Mouse (Mus musculus) G1E (cell line): Measurements from ENCODE around the gene Ubr1. TPM values are rescaled to one million over a fixed set of nuclear protein-coding genes. Genes with fewer than 3 reads are reported as not detected.

Source experiments
- ATAC-seq: 2 replicates; pipeline ENCODE4 v1.8.0; 2016; ENCODE audit warnings: mild to moderate bottlenecking; ENCODE audit not compliant: insufficient number of reproducible peaks, poor library complexity, low FRiP score, severe bottlenecking; ENCODE audit errors: extremely low read depth
- DNase-seq: peaks from one replicate; pipeline ENCODE4 v3.0.0; 2012; ENCODE audit warnings: low spot score
- H3K27me3 ChIP-seq: 2 replicates; pipeline ENCODE4 v1.6.1; 2012; ENCODE audit warnings: mild to moderate bottlenecking, low read length, inconsistent platforms; ENCODE audit not compliant: insufficient read depth
- H3K36me3 ChIP-seq: replicated peaks from 2 replicates; pipeline ENCODE3; 2012; ENCODE audit warnings: mild to moderate bottlenecking, inconsistent platforms
- H3K4me1 ChIP-seq: 2 replicates; pipeline ENCODE4 v1.6.1; 2012; ENCODE audit warnings: low read depth, low read length, inconsistent platforms, mixed read lengths; ENCODE audit not compliant: insufficient read depth
- H3K4me3 ChIP-seq: 2 replicates; pipeline ENCODE4 v1.5.1; 2012; ENCODE audit warnings: low read depth, mild to moderate bottlenecking, inconsistent platforms, low read length, moderate library complexity, mixed read lengths
- H3K9me3 ChIP-seq: replicated peaks from 2 replicates; pipeline ENCODE4 v1.6.1; 2012; ENCODE audit warnings: inconsistent platforms
- CTCF ChIP-seq: IDR thresholded peaks from 2 replicates; pipeline ENCODE4 v1.5.1; 2012; ENCODE audit warnings: low read depth, low read length, inconsistent platforms, mixed read lengths
- GATA1 ChIP-seq: IDR thresholded peaks from 2 replicates; pipeline ENCODE4 v1.6.1; 2012; ENCODE audit warnings: borderline replicate concordance, low read length, inconsistent platforms, mixed read lengths
- GATA2 ChIP-seq: IDR thresholded peaks from 2 replicates; pipeline ENCODE4 v1.6.1; 2012; ENCODE audit warnings: low read depth, low read length, inconsistent platforms, borderline replicate concordance
- POLR2AphosphoS5 ChIP-seq: IDR thresholded peaks from 2 replicates; pipeline ENCODE4 v1.6.1; 2012; ENCODE audit warnings: low read depth, low read length, inconsistent platforms; ENCODE audit not compliant: insufficient replicate concordance
- TAL1 ChIP-seq: conservative IDR thresholded peaks from 2 replicates; pipeline ENCODE4 v1.6.1; 2012; ENCODE audit warnings: low read depth, low read length, inconsistent platforms, mixed read lengths
- polyA plus RNA-seq: library from polyadenylated mRNA; stranded (reverse); fragments of >175 nt; gene quantifications from 2 replicates; pipeline ENCODE4 v1.2.3, GENCODE M21; 2012
- total RNA-seq, 2 experiments: library from RNA; stranded (forward) in 1 of 2; stranded (reverse) in 1 of 2; fragments of 200-1000 nt in 1 of 2; fragments of >200 nt in 1 of 2; fragmentation: Nextera tagmentation in 1 of 2; gene quantifications; 2 replicates each; pipeline ENCODE4 v1.2.3; 2014 to 2017

The Ubr1 gene
- total and polyA plus RNA-seq, 3 experiments = 26.5 to 49.4 (median 33.2) TPM

DNA sequence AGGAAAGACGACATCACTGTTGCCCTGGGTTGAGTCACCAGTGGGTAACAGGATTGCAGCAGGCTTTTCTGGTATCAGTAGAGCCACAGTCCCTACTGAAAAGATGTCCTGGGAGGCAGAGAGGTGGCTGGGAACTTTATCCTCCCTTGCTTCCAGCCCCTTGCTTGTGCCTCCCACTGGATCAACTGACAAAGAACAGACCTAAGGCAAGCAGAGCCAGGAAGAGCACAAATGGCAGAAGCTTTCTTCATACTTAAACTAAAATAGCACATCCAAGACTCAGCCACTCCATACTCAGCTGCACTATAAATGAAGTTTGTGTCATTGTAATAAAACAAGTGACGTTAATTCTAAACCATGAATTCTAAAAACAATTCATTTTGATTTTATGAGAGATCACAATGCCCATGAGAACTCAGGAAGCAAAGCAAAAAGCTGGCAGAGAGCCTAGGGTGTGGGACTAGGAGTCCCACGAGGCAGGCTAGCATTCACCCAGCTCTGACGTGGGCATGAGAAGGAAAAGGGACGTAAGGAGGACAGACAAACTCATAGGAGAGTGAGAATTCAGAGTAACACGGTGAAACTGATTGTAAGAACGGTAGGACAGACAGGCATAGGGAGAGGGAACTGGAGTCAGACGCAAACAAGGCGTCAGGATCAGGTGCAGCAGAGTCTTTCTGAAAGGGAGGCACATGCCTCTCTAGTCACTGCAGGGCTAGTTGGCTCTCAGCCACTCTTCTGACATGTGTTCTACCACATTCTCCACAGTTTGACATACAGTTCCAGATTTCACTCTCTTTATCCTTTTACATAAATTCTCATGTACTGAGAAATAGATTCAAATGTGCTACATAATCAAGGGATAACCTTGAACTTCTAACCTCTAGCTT lies 98.8 kb downstream of the Ubr1 start:
- Histone ChIP-seq H3K9me3 (no peaks in the 10 kb centered on the region), H3K36me3 (peaks cover 75% of the 10 kb centered on the region), H3K4me3 (no peak overlapping the region), H3K4me1 (no peaks in the 10 kb centered on the region), H3K27me3 (no peaks in the 10 kb centered on the region)
- DNase-seq = no peak
- ATAC-seq = no peak
- TF ChIP-seq CTCF (no peak), GATA1 (no peak), POLR2AphosphoS5 (no peak), TAL1 (no peak), GATA2 (no peak)

DNA sequence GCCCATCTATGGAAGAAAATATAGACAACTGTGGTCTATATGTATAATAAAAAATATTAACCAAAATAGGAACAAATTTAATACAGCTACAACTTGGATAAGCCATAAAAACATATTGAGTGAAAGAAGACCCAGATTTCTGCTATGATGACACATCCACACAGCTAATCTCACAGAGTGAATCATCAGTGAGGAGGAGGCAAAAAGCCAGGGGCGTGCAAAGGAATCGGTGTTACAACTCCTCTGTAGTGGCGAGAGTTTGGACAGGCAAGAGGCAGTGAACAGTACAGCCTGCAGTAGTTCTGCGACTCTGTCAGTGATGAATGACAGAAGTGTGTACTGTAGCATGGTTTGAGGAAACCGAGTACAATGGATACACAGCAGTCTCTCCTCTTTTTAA lies 103.2 kb downstream of the Ubr1 start:
- no peak for TF ChIP-seq TAL1
- no peak for TF ChIP-seq GATA1
- no peak for TF ChIP-seq CTCF
- TF ChIP-seq POLR2AphosphoS5 = no peak
- no peak for TF ChIP-seq GATA2
- Histone ChIP-seq H3K36me3 (peaks cover 79% of the 10 kb centered on the region), H3K4me3 (no peak overlapping the region), H3K27me3 (no peaks in the 10 kb centered on the region), H3K9me3 (no peaks in the 10 kb centered on the region), H3K4me1 (no peaks in the 10 kb centered on the region)
- ATAC-seq (no peak), DNase-seq (no peak)

DNA sequence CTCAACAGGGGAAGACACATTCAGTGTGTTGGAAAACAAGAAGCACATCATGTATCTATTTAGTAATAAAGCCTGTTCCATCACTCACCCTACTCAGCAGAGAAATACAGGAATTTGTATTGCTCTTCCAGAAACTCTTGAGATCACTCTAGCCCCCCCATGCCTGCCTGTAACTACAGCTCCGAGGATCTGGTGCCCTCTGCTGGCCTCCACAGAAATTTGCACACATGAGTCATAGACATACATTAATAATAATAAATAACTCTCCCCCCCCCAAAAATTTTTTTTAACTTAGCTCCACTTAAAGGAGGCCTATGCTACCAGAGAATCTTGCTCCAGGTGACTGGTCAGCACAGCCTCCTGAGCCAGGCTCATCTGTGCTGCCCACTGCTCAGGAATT lies 104.0 kb downstream of the Ubr1 start:
- TF ChIP-seq POLR2AphosphoS5 (no peak), CTCF (no peak), GATA2 (no peak), GATA1 (no peak), TAL1 (no peak)
- no peaks in the 10 kb centered on the region for H3K4me1 ChIP-seq
- peaks cover 79% of the 10 kb centered on the region for H3K36me3 ChIP-seq
- H3K4me3 ChIP-seq = no peak overlapping the region
- H3K9me3 ChIP-seq = no peaks in the 10 kb centered on the region
- H3K27me3 ChIP-seq = no peaks in the 10 kb centered on the region
- DNase-seq (no peak), ATAC-seq (no peak)

DNA sequence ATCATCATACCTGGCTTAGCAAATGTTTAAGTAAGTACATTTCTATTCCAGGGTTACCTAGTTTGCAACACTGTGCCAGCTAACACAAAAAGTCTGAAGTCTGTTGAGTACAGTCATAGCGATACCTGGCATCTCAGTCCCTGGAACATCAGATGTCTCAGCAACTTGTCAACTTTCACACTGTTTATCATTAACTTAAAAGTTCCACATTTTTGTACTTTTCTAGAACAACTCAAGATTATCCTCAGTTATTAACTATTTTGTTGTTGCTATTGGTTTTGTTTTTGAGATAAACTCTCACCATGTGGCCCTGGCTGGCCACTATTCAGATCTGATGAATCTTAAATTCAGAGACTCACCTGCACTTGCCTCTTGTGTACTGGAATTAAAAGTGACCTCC lies 107.1 kb downstream of the Ubr1 start:
- ATAC-seq (no peak), DNase-seq (no peak)
- no peaks in the 10 kb centered on the region for H3K27me3 ChIP-seq
- no peaks in the 10 kb centered on the region for H3K4me1 ChIP-seq
- H3K9me3 ChIP-seq = no peaks in the 10 kb centered on the region
- TF ChIP-seq GATA1 (no peak), TAL1 (no peak), POLR2AphosphoS5 (no peak), GATA2 (no peak), CTCF (no peak)
- peaks cover 70% of the 10 kb centered on the region for H3K36me3 ChIP-seq
- no peak overlapping the region for H3K4me3 ChIP-seq

DNA sequence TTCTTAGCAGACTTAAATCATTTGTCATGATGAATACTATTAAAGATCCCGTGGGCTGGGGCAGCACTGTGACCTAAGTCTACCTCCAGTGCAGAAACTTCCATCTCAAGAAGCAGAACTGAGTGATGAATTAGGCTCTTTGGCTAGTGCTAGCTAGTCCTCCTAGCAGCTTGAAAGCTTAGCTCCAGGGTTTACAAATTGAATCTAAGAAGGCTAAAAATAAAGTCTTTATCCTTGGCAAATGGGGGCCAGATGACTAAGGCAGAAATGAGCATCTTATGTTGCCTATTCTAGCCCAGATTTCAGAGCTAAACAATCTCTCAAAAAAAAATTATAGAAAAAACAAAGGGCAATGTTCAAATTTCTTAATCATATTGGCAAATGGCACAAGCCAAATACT lies 109.8 kb downstream of the Ubr1 start:
- Histone ChIP-seq H3K9me3 (no peaks in the 10 kb centered on the region), H3K4me3 (no peak overlapping the region), H3K27me3 (no peaks in the 10 kb centered on the region), H3K4me1 (no peaks in the 10 kb centered on the region), H3K36me3 (peaks cover 55% of the 10 kb centered on the region)
- DNase-seq (no peak), ATAC-seq (no peak)
- no peak for TF ChIP-seq CTCF

DNA sequence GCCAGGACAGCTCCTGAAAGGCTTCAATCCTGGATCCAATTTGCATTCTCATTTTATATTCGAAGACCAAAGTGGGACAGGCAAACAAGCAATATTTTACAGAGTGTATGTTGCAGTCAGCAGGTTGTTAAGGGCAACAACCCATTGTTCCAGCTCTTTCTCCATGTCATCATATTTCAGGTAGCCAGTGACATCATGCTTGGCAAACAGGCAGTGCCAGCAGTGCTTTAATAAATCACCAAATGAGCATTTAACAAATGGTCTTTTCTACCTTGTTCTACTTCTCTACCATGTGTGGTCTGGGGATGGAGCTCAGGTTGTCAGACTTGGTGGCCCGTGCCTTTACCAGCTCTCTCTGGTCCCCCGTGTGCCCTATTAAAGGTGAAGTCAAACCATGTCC lies 112.4 kb downstream of the Ubr1 start:
- no peak for ATAC-seq
- Histone ChIP-seq H3K27me3 (no peaks in the 10 kb centered on the region), H3K4me3 (no peak overlapping the region), H3K36me3 (peaks cover 36% of the 10 kb centered on the region), H3K9me3 (no peaks in the 10 kb centered on the region), H3K4me1 (peaks cover 1% of the 10 kb centered on the region; the same call in 1 of the 2 replicates)
- TF ChIP-seq TAL1 = no peak
- no peak for TF ChIP-seq CTCF
- TF ChIP-seq GATA1 = no peak
- TF ChIP-seq GATA2 = no peak
- TF ChIP-seq POLR2AphosphoS5 = no peak
- DNase-seq = no peak
